Mouse (Mus musculus) lung, postnatal 0 days (tissue): ENCODE measurements at regions not wholly inside any gene's neighbourhood (a gene's known extent, or its start where the extent isn't known, plus 50 kb on each side); places are given as distances from the start of the nearest gene placed in this dataset.

Experiments used
- CTCF ChIP-seq: IDR thresholded peaks from 2 replicates; pipeline ENCODE4 v1.5.1; 2016; ENCODE audit warnings: antibody characterized with exemption, mild to moderate bottlenecking
- EP300 ChIP-seq: IDR thresholded peaks from 2 replicates; pipeline ENCODE4 v1.6.1; 2016; ENCODE audit warnings: antibody characterized with exemption, mild to moderate bottlenecking, control low read depth

- TF ChIP-seq CTCF (no peak), EP300 (no peak)
Observed at GRCm38 (mm10) chr15:62596735-62597134, 1248.2 kb downstream of the Gsdmc2 start.
